Mouse (Mus musculus): ENCODE results near the gene Kcnj8.

- TF ChIP-seq POLR2A (IDR thresholded peaks at IDR 0.05; ENCODE audit: low read depth, low read length): no peak
- TF ChIP-seq EP300 (IDR thresholded peaks at IDR 0.05; ENCODE audit: low read length): no peak
- no peak for TF ChIP-seq CTCF (conservative IDR thresholded peaks at IDR 0.05 in 1 of 2, IDR thresholded peaks at IDR 0.05 in 1 of 2; ENCODE audit: low read depth in 2 of 2, low read length in 2 of 2)
Observed at GRCm38 (mm10) chr6:142543648-142544047, 27.8 kb downstream of the Kcnj8 start.

Measured in CH12.LX (cell line).